Mouse (Mus musculus): ENCODE measurements at regions not wholly inside any gene's neighbourhood (a gene's known extent, or its start where the extent isn't known, plus 50 kb on each side); places are given as distances from the start of the nearest gene placed in this dataset.

GRCm38 (mm10) chr13:47688131-47688530 lies 565.7 kb downstream of the Rnf144b start:
- no peak overlapping the region for H3K27ac ChIP-seq (ENCODE audit: insufficient read depth, low read length)
- DNase-seq, result no peak
- H3K4me3 ChIP-seq (replicated peaks; ENCODE audit: insufficient read depth, low read depth, low read length), result no peak overlapping the region
- TF ChIP-seq CTCF (IDR thresholded peaks at IDR 0.05; ENCODE audit: borderline replicate concordance, insufficient read depth, low read depth, low read length) (no peak), POLR2A (IDR thresholded peaks at IDR 0.05; ENCODE audit: borderline replicate concordance, insufficient read depth, low read length) (no peak)
- H3K4me1 ChIP-seq (ENCODE audit: control insufficient read depth, insufficient read depth, low read length), result no peaks in the 10 kb centered on the region
- WGBS, result 79% methylated on average over 3 of the region's 3 CpGs
- no peaks in the 10 kb centered on the region for H3K27me3 ChIP-seq (ENCODE audit: control insufficient read depth, insufficient read depth, low read length)

DNA sequence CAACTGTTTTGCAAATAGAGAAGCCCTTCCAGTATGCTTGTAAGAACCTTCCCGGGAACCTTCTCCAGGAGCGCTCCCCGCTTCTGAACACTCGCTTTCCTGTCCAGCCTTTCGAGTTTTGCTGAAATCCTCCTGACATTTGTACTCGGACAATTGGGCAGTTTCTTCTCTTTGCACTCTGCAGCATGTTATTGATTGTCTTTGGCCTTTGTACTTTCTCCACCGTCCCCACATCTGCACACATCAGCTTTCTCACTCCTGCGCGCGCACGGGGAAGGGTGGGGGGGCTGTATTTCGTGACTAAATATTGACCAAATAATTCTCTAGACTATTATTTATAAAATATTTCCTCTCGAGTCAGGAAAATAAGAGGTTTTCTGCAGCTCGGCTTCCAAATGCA lies 567.2 kb upstream of the Id4 start:
- no peak overlapping the region for H3K4me3 ChIP-seq (replicated peaks; ENCODE audit: insufficient read depth, low read depth, low read length)
- 92% methylated on average over 14 of the region's 14 CpGs for WGBS

DNA sequence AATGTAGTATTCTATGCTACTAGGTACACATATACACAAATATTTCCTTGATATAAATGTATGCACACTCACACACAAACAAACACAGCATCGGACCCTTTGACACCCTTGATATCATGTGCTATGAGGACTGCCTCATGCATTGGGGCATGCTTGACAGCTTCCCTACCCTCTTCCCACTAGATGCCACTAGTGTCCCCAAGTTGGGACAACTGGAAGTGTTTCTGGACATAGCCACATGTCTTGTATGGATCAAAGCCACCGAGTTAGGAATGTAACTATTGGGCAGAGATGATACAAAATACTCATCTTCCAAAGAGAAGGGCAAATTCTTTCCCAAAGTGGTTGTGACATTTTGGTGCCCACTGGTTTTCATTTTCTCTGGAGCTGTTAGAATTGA lies 565.2 kb upstream of the Id4 start:
- WGBS, result 63% methylated on average over 2 of the region's 2 CpGs
- no peaks in the 10 kb centered on the region for H3K4me1 ChIP-seq (ENCODE audit: control insufficient read depth, insufficient read depth, low read length)
- no peak for DNase-seq
- H3K4me3 ChIP-seq (replicated peaks; ENCODE audit: insufficient read depth, low read depth, low read length), result no peak overlapping the region
- no peak for TF ChIP-seq CTCF (IDR thresholded peaks at IDR 0.05; ENCODE audit: borderline replicate concordance, insufficient read depth, low read depth, low read length)
- TF ChIP-seq POLR2A (IDR thresholded peaks at IDR 0.05; ENCODE audit: borderline replicate concordance, insufficient read depth, low read length), result no peak
- no peaks in the 10 kb centered on the region for H3K27me3 ChIP-seq (ENCODE audit: control insufficient read depth, insufficient read depth, low read length)
- H3K27ac ChIP-seq (ENCODE audit: insufficient read depth, low read length), result no peak overlapping the region

More for the DNA sequence above, 567.2 kb upstream of the Id4 start:
- no peaks in the 10 kb centered on the region for H3K27me3 ChIP-seq (ENCODE audit: control insufficient read depth, insufficient read depth, low read length)
- H3K27ac ChIP-seq (ENCODE audit: insufficient read depth, low read length), result no peak overlapping the region
- no peaks in the 10 kb centered on the region for H3K4me1 ChIP-seq (ENCODE audit: control insufficient read depth, insufficient read depth, low read length)
- no peak for DNase-seq
- TF ChIP-seq CTCF (IDR thresholded peaks at IDR 0.05; ENCODE audit: borderline replicate concordance, insufficient read depth, low read depth, low read length) (no peak), POLR2A (IDR thresholded peaks at IDR 0.05; ENCODE audit: borderline replicate concordance, insufficient read depth, low read length) (no peak)

GRCm38 (mm10) chr13:47700556-47700955 lies 560.5 kb upstream of the Id4 start:
- Histone ChIP-seq H3K4me3 (replicated peaks; ENCODE audit: insufficient read depth, low read depth, low read length) (no peak overlapping the region), H3K4me1 (ENCODE audit: control insufficient read depth, insufficient read depth, low read length) (no peaks in the 10 kb centered on the region), H3K27ac (ENCODE audit: insufficient read depth, low read length) (no peak overlapping the region), H3K27me3 (ENCODE audit: control insufficient read depth, insufficient read depth, low read length) (no peaks in the 10 kb centered on the region; the same call in 1 of the 2 replicates)
- no peak for TF ChIP-seq CTCF (IDR thresholded peaks at IDR 0.05; ENCODE audit: borderline replicate concordance, insufficient read depth, low read depth, low read length)
- TF ChIP-seq POLR2A (IDR thresholded peaks at IDR 0.05; ENCODE audit: borderline replicate concordance, insufficient read depth, low read length), result no peak
- DNase-seq, result no peak
- 59% methylated on average over 3 of the region's 3 CpGs for WGBS

- Histone ChIP-seq H3K27ac (ENCODE audit: insufficient read depth, low read length) (no peak overlapping the region), H3K4me1 (ENCODE audit: control insufficient read depth, insufficient read depth, low read length) (no peaks in the 10 kb centered on the region), H3K4me3 (replicated peaks; ENCODE audit: insufficient read depth, low read depth, low read length) (no peak overlapping the region), H3K27me3 (ENCODE audit: control insufficient read depth, insufficient read depth, low read length) (no peaks in the 10 kb centered on the region; the same call in 1 of the 2 replicates)
- TF ChIP-seq POLR2A (IDR thresholded peaks at IDR 0.05; ENCODE audit: borderline replicate concordance, insufficient read depth, low read length), result no peak
- no peak for TF ChIP-seq CTCF (IDR thresholded peaks at IDR 0.05; ENCODE audit: borderline replicate concordance, insufficient read depth, low read depth, low read length)
- peak; percentile 13 to 54 for DNase-seq
- 31% methylated on average over 18 of the region's 18 CpGs for WGBS
Observed at GRCm38 (mm10) chr13:47707961-47708609, 552.9 kb upstream of the Id4 start.

DNA sequence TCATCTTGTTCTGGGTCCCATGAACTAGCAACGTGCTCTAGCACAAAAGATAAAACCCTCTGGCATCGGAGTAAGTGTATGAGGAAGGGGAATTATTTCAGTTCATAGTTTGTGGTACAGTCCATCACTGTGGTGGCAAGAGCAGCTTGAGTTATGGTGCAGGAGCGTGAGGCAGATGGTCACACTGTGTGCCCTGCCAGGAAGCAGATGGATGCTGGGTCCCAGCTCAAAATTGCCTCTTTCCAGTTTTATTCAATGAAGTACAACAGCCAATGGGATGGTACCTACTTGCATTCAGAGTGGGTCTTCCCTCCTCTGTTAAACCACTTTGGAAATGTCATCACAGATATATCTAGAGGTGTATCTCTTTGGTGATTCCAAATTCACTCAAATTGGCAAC lies 551.7 kb upstream of the Id4 start:
- no peaks in the 10 kb centered on the region for H3K4me1 ChIP-seq (ENCODE audit: control insufficient read depth, insufficient read depth, low read length)
- no peak overlapping the region for H3K4me3 ChIP-seq (replicated peaks; ENCODE audit: insufficient read depth, low read depth, low read length)
- H3K27me3 ChIP-seq (ENCODE audit: control insufficient read depth, insufficient read depth, low read length), result no peaks in the 10 kb centered on the region; the same call in 1 of the 2 replicates
- TF ChIP-seq CTCF (IDR thresholded peaks at IDR 0.05; ENCODE audit: borderline replicate concordance, insufficient read depth, low read depth, low read length), result no peak
- TF ChIP-seq POLR2A (IDR thresholded peaks at IDR 0.05; ENCODE audit: borderline replicate concordance, insufficient read depth, low read length), result no peak
- no peak overlapping the region for H3K27ac ChIP-seq (ENCODE audit: insufficient read depth, low read length)
- DNase-seq, result no peak
- 36% methylated on average over 3 of the region's 3 CpGs for WGBS

DNA sequence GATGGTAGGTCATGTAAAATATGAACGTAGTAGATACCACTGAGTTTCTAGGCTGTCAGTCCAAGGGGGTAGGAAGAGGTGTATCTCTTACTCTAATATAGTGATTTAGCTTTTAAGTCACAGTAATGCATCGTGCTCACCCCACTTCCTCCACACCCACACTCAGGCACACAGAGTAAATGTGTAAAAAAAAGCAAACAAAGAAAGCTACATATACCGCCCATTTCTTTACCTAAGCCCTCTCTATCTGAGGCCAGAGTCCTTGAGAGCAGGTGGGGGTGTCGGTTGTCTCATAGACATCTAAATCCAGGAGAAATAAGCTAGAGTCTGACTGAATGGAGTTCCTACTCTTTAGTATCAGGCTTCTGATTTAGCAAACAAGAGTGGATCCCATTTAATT lies 548.5 kb upstream of the Id4 start:
- no peaks in the 10 kb centered on the region for H3K27me3 ChIP-seq (ENCODE audit: control insufficient read depth, insufficient read depth, low read length)
- DNase-seq, result no peak
- 96% methylated on average over 4 of the region's 4 CpGs for WGBS
- TF ChIP-seq CTCF (IDR thresholded peaks at IDR 0.05; ENCODE audit: borderline replicate concordance, insufficient read depth, low read depth, low read length) (no peak), POLR2A (IDR thresholded peaks at IDR 0.05; ENCODE audit: borderline replicate concordance, insufficient read depth, low read length) (no peak)
- no peak overlapping the region for H3K27ac ChIP-seq (ENCODE audit: insufficient read depth, low read length)
- no peaks in the 10 kb centered on the region for H3K4me1 ChIP-seq (ENCODE audit: control insufficient read depth, insufficient read depth, low read length)
- no peak overlapping the region for H3K4me3 ChIP-seq (replicated peaks; ENCODE audit: insufficient read depth, low read depth, low read length)

- 37% methylated on average over 4 of the region's 4 CpGs for WGBS
- Histone ChIP-seq H3K27me3 (ENCODE audit: control insufficient read depth, insufficient read depth, low read length) (no peaks in the 10 kb centered on the region), H3K27ac (ENCODE audit: insufficient read depth, low read length) (no peak overlapping the region), H3K4me3 (replicated peaks; ENCODE audit: insufficient read depth, low read depth, low read length) (no peak overlapping the region), H3K4me1 (ENCODE audit: control insufficient read depth, insufficient read depth, low read length) (no peaks in the 10 kb centered on the region)
- no peak for DNase-seq
- TF ChIP-seq CTCF (IDR thresholded peaks at IDR 0.05; ENCODE audit: borderline replicate concordance, insufficient read depth, low read depth, low read length) (no peak), POLR2A (IDR thresholded peaks at IDR 0.05; ENCODE audit: borderline replicate concordance, insufficient read depth, low read length) (no peak)
Observed at GRCm38 (mm10) chr13:47716265-47716664, 544.8 kb upstream of the Id4 start.
